Mouse (Mus musculus): ENCODE measurements around the gene Gm49322.

GRCm38 (mm10) chr10:80608435-80608834 lies 2.6 kb downstream of the Gm49322 start:
- TF ChIP-seq POLR2A (IDR thresholded peaks at IDR 0.05; ENCODE audit: control insufficient read depth, low read depth, low read length) (no peak), CTCF (IDR thresholded peaks at IDR 0.05; ENCODE audit: control insufficient read depth, insufficient read depth, insufficient replicate concordance, low read depth, low read length) (no peak)
